9 mouse cellular contexts compared by ENCODE assay signal in the genomic region with DNA sequence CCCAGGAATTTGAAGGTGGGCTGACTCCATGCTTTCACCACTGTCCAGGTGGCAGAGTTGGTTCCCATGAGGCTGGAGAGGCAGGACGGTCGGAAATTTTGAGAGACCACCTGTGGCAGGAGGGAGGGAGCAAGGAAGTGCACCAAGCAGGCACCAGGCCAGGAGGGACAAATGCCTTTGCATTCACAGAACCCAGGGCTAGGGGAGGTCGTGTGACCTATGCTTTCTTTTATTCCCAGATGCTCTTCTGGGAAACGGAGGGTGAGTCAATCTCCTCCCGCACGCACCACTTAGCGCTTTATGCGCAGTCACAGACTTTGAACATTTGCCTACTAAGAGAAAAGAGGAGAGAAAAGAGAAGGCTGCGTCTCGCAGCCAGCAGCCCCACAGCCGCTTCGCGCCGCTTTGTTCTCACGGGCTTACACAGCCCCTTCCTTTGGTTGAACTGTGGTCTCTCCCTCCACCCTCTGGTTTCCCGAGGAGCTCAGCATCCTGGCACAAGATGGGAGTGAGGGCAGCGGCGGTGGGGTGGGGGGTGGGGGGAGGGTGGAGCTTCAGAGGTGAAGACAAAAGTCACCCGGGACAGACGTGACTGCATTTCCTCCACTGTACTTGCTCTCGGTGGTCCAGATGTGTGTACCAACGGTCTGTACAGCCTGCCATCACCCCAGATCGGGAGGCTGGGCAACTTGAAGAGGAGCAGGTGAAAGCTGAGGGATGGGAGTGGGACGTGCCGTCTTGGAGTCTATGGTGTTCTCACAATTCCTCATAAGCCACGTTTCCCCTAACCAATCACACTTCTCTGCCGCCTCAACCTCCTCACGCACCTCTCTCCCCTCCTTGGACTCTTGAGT. TPM values are rescaled to one million over a fixed set of nuclear protein-coding genes. Genes with fewer than 3 reads are reported as not detected.
DNase-seq lines count a peak whose midpoint lies in the region; ATAC-seq lines count a peak whose summit lies in the region.
"Had no signal": no experiment of that assay in that cellular context is flagged by ENCODE, and none has a peak within 500 bp of the region (broad histone marks: within the 10 kb centered on the region; RNA-seq: fewer than 3 reads in every experiment).

No protein-coding gene starts in this region.

- H3K4me3 ChIP-seq in kidney, embryonic 15.5 days (replicated peaks) = peak overlapping the region; percentile 28
- H3K4me3 ChIP-seq in embryonic facial prominence, embryonic 11.5 days (ENCODE audit: low read depth, low read length) = peak overlapping the region; percentile 21
- peak overlapping the region; percentile 22 for H3K4me3 ChIP-seq in intestine, embryonic 14.5 days (ENCODE audit: low read depth, low read length)
- peak overlapping the region; percentile 24 for H3K4me3 ChIP-seq in neural tube, embryonic 13.5 days

- peak overlapping the region; percentile 29; the same call in 1 of the 2 replicates for H3K9ac ChIP-seq in kidney, embryonic 15.5 days
- H3K9ac ChIP-seq in embryonic facial prominence, embryonic 11.5 days (replicated peaks; ENCODE audit: low read length) = peak overlapping the region; percentile 32
- peak overlapping the region; percentile 32; the same call in 1 of the 2 replicates for H3K9ac ChIP-seq in intestine, embryonic 14.5 days (ENCODE audit: low read length)
- peak overlapping the region; percentile 58 for H3K9ac ChIP-seq in neural tube, embryonic 13.5 days

- H3K4me2 ChIP-seq in kidney, embryonic 15.5 days = peak overlapping the region; percentile 57
- peak overlapping the region; percentile 49 for H3K4me2 ChIP-seq in embryonic facial prominence, embryonic 11.5 days (ENCODE audit: low read depth, low read length)
- peak overlapping the region; percentile 47 for H3K4me2 ChIP-seq in intestine, embryonic 14.5 days (ENCODE audit: low read length)
- peak overlapping the region; percentile 53 for H3K4me2 ChIP-seq in neural tube, embryonic 13.5 days

- ATAC-seq in kidney, embryonic 15.5 days (replicated peaks; ENCODE audit: low FRiP score) = peak; percentile 43; the same call in 1 of the 2 replicates
- ATAC-seq in embryonic facial prominence, embryonic 11.5 days (replicated peaks; ENCODE audit: insufficient number of reproducible peaks, low FRiP score, low TSS enrichment, low read depth) = 0 out of 2 replicates have a peak, but pooled peaks have one; percentile 37
- ATAC-seq in intestine, embryonic 14.5 days (replicated peaks; ENCODE audit: low FRiP score, low TSS enrichment, low read depth) = no peak
- peak; percentile 66 for ATAC-seq in neural tube, embryonic 13.5 days (ENCODE audit: low read depth)
- ATAC-seq in inflammation-experienced regulatory T-cells, adult 6 months = no peak

- no peaks in the 10 kb centered on the region for H3K36me3 ChIP-seq in kidney, embryonic 15.5 days
- H3K36me3 ChIP-seq in embryonic facial prominence, embryonic 11.5 days (replicated peaks; ENCODE audit: control insufficient read depth, insufficient read depth, low read depth, low read length) = no peaks in the 10 kb centered on the region
- H3K36me3 ChIP-seq in intestine, embryonic 14.5 days (ENCODE audit: control insufficient read depth, insufficient read depth, low read length) = no peaks in the 10 kb centered on the region
- no peaks in the 10 kb centered on the region for H3K36me3 ChIP-seq in neural tube, embryonic 13.5 days

- no peaks in the 10 kb centered on the region for H3K9me3 ChIP-seq in kidney, embryonic 15.5 days (replicated peaks)
- H3K9me3 ChIP-seq in embryonic facial prominence, embryonic 11.5 days (replicated peaks; ENCODE audit: control insufficient read depth, low read length) = no peaks in the 10 kb centered on the region
- no peaks in the 10 kb centered on the region for H3K9me3 ChIP-seq in intestine, embryonic 14.5 days (ENCODE audit: control insufficient read depth, low read length)
- H3K9me3 ChIP-seq in neural tube, embryonic 13.5 days = no peaks in the 10 kb centered on the region

- peaks cover 9% of the 10 kb centered on the region for H3K4me1 ChIP-seq in kidney, embryonic 15.5 days
- no peaks in the 10 kb centered on the region for H3K4me1 ChIP-seq in embryonic facial prominence, embryonic 11.5 days (ENCODE audit: control insufficient read depth, insufficient read depth, low read length)
- no peaks in the 10 kb centered on the region for H3K4me1 ChIP-seq in intestine, embryonic 14.5 days (replicated peaks; ENCODE audit: control insufficient read depth, insufficient read depth, low read length)
- H3K4me1 ChIP-seq in neural tube, embryonic 13.5 days (replicated peaks) = peaks cover 13% of the 10 kb centered on the region

- WGBS in kidney, embryonic 15.5 days = 5% methylated on average over 28 of the region's 28 CpGs
- 2% methylated on average over 28 of the region's 28 CpGs for WGBS in embryonic facial prominence, embryonic 11.5 days
- WGBS in intestine, embryonic 14.5 days = 7% methylated on average over 28 of the region's 28 CpGs
- 5% methylated on average over 28 of the region's 28 CpGs for WGBS in neural tube, embryonic 13.5 days

- no peak for DNase-seq in kidney, adult 18-20 months
- DNase-seq in embryonic facial prominence, embryonic 11.5 days (ENCODE audit: low spot score) = peak; percentile 43
- DNase-seq in intestine, embryonic 14.5 days (ENCODE audit: low spot score) = no peak
- DNase-seq in gastrocnemius, postnatal 25 days = no peak
- DNase-seq in adrenal gland, postnatal 14 days = no peak

- H3K27ac ChIP-seq in kidney, embryonic 15.5 days = no peak overlapping the region
- H3K27ac ChIP-seq in embryonic facial prominence, embryonic 11.5 days (replicated peaks; ENCODE audit: low read depth, low read length) = no peak overlapping the region
- no peak overlapping the region for H3K27ac ChIP-seq in intestine, embryonic 14.5 days (ENCODE audit: low read depth)
- H3K27ac ChIP-seq in neural tube, embryonic 13.5 days (replicated peaks) = no peak overlapping the region

- H3K27me3 ChIP-seq in kidney, embryonic 15.5 days = peaks cover 37% of the 10 kb centered on the region
- H3K27me3 ChIP-seq in embryonic facial prominence, embryonic 11.5 days (ENCODE audit: control insufficient read depth, insufficient read depth, low read length) = peaks cover 18% of the 10 kb centered on the region
- H3K27me3 ChIP-seq in intestine, embryonic 14.5 days (replicated peaks; ENCODE audit: control insufficient read depth, insufficient read depth, low read length) = peaks cover 21% of the 10 kb centered on the region
- peaks cover 23% of the 10 kb centered on the region for H3K27me3 ChIP-seq in neural tube, embryonic 13.5 days

RNA-seq across cellular contexts. Expression of a gene that starts 2.1 kb away (rescaled TPM):
- 0.13 TPM in 1 of 2 replicates, not detected in the other for polyA plus RNA-seq in kidney, embryonic 15.5 days (2015; fragmentation: Nextera tagmentation; extraction: Ambion mirVana)
- polyA plus RNA-seq in embryonic facial prominence, embryonic 11.5 days (2014; fragmentation: Nextera tagmentation; extraction: Ambion mirVana) = not detected in 2 replicates
- not detected in 2 replicates for polyA plus RNA-seq in intestine, embryonic 14.5 days (2014; fragmentation: Nextera tagmentation; extraction: Ambion mirVana)
- not detected in 2 replicates for polyA plus RNA-seq in neural tube, embryonic 13.5 days (2015; fragmentation: Nextera tagmentation; extraction: Ambion mirVana)
- not detected for polyA plus RNA-seq in inflammation-experienced regulatory T-cells, adult 6 months (2017; shearing (Covaris generic))
- not detected for total RNA-seq in gastrocnemius, postnatal 25 days (2021)
- not detected in 2 replicates for total RNA-seq in adrenal gland, postnatal 14 days (2021)
- total RNA-seq: CH12.LX had no signal

RNA-seq across cellular contexts. Expression of a gene that starts 17.4 kb away (rescaled TPM):
- polyA plus RNA-seq in kidney, embryonic 15.5 days (2015; fragmentation: Nextera tagmentation; extraction: Ambion mirVana) = 0.23 TPM in 1 of 2 replicates, not detected in the other
- not detected in 2 replicates for polyA plus RNA-seq in embryonic facial prominence, embryonic 11.5 days (2014; fragmentation: Nextera tagmentation; extraction: Ambion mirVana)
- polyA plus RNA-seq in intestine, embryonic 14.5 days (2014; fragmentation: Nextera tagmentation; extraction: Ambion mirVana) = 0.11 and 0.12 TPM in 2 replicates
- not detected in 2 replicates for polyA plus RNA-seq in neural tube, embryonic 13.5 days (2015; fragmentation: Nextera tagmentation; extraction: Ambion mirVana)
- not detected for polyA plus RNA-seq in inflammation-experienced regulatory T-cells, adult 6 months (2017; shearing (Covaris generic))
- total RNA-seq in gastrocnemius, postnatal 25 days (2021) = under 1 TPM in 1 of 2 experiments, not detected in 1; 0.91 TPM
- total RNA-seq in adrenal gland, postnatal 14 days (2021) = 0.23 and 0.37 TPM in 2 replicates

RNA-seq across cellular contexts. Expression of a gene that starts 32.0 kb away (rescaled TPM):
- polyA plus RNA-seq in kidney, embryonic 15.5 days (2015; fragmentation: Nextera tagmentation; extraction: Ambion mirVana) = 1.8 and 2.9 TPM in 2 replicates
- polyA plus RNA-seq in embryonic facial prominence, embryonic 11.5 days (2014; fragmentation: Nextera tagmentation; extraction: Ambion mirVana) = not detected in 2 replicates
- polyA plus RNA-seq in intestine, embryonic 14.5 days (2014; fragmentation: Nextera tagmentation; extraction: Ambion mirVana) = 3.3 and 3.6 TPM in 2 replicates
- not detected in 2 replicates for polyA plus RNA-seq in neural tube, embryonic 13.5 days (2015; fragmentation: Nextera tagmentation; extraction: Ambion mirVana)
- polyA plus RNA-seq in inflammation-experienced regulatory T-cells, adult 6 months (2017; shearing (Covaris generic)) = not detected
- total RNA-seq in gastrocnemius, postnatal 25 days (2021) = not detected
- not detected in 2 replicates for total RNA-seq in adrenal gland, postnatal 14 days (2021)
- total RNA-seq: CH12.LX had no signal

RNA-seq across cellular contexts. Expression of a gene that starts 36.3 kb away (rescaled TPM):
- 0.94 and 1.5 TPM in 2 replicates for polyA plus RNA-seq in kidney, embryonic 15.5 days (2015; fragmentation: Nextera tagmentation; extraction: Ambion mirVana)
- 0.60 and 1.0 TPM in 2 replicates for polyA plus RNA-seq in embryonic facial prominence, embryonic 11.5 days (2014; fragmentation: Nextera tagmentation; extraction: Ambion mirVana)
- polyA plus RNA-seq in intestine, embryonic 14.5 days (2014; fragmentation: Nextera tagmentation; extraction: Ambion mirVana) = 0.36 and 0.66 TPM in 2 replicates
- 0.47 and 0.99 TPM in 2 replicates for polyA plus RNA-seq in neural tube, embryonic 13.5 days (2015; fragmentation: Nextera tagmentation; extraction: Ambion mirVana)
- polyA plus RNA-seq in inflammation-experienced regulatory T-cells, adult 6 months (2017; shearing (Covaris generic)) = under 1 TPM in 1 of 3 experiments, not detected in 2; 0.73 TPM
- total RNA-seq in gastrocnemius, postnatal 25 days (2021) = not detected
- total RNA-seq in adrenal gland, postnatal 14 days (2021) = not detected in 2 replicates
- total RNA-seq: CH12.LX had no signal

RNA-seq across cellular contexts. Expression of a gene that starts 52.4 kb away (rescaled TPM):
- polyA plus RNA-seq in kidney, embryonic 15.5 days (2015; fragmentation: Nextera tagmentation; extraction: Ambion mirVana) = 19.9 and 21.7 TPM in 2 replicates
- 11.4 and 11.8 TPM in 2 replicates for polyA plus RNA-seq in embryonic facial prominence, embryonic 11.5 days (2014; fragmentation: Nextera tagmentation; extraction: Ambion mirVana)
- 13.6 and 15.9 TPM in 2 replicates for polyA plus RNA-seq in intestine, embryonic 14.5 days (2014; fragmentation: Nextera tagmentation; extraction: Ambion mirVana)
- polyA plus RNA-seq in neural tube, embryonic 13.5 days (2015; fragmentation: Nextera tagmentation; extraction: Ambion mirVana) = 6.4 and 7.4 TPM in 2 replicates
- polyA plus RNA-seq in inflammation-experienced regulatory T-cells, adult 6 months (2017; shearing (Covaris generic)) = 1 to 10 TPM; 4.8 to 7.1 (median 6.0) TPM
- total RNA-seq in gastrocnemius, postnatal 25 days (2021) = 1 to 10 TPM; 2.5 to 2.7 TPM
- 12.0 and 14.3 TPM in 2 replicates for total RNA-seq in adrenal gland, postnatal 14 days (2021)

Comparison
In these comparisons a context has a peak if more than half of its experiments do, and no peak if none do; other contexts are left out.
1. ATAC-seq: peak in kidney, embryonic 15.5 days (single experiment), embryonic facial prominence, embryonic 11.5 days (single experiment) and neural tube, embryonic 13.5 days (single experiment); none in intestine, embryonic 14.5 days (single experiment) and inflammation-experienced regulatory T-cells, adult 6 months (single experiment).
2. Peak in every context shown above with its lines, with median percentiles within 50 percentile points of each other: H3K4me2 ChIP-seq, H3K4me3 ChIP-seq and H3K9ac ChIP-seq.